Mouse (Mus musculus) heart, postnatal 0 days (tissue): ENCODE measurements around the gene Eprs.

Source experiments
- CTCF ChIP-seq: IDR thresholded peaks from 2 replicates; pipeline ENCODE4 v1.5.1; 2016; ENCODE audit warnings: antibody characterized with exemption, control low read depth, low read depth
- EP300 ChIP-seq: IDR thresholded peaks from 2 replicates; pipeline ENCODE4 v1.6.1; 2016; ENCODE audit warnings: antibody characterized with exemption, low read depth

DNA sequence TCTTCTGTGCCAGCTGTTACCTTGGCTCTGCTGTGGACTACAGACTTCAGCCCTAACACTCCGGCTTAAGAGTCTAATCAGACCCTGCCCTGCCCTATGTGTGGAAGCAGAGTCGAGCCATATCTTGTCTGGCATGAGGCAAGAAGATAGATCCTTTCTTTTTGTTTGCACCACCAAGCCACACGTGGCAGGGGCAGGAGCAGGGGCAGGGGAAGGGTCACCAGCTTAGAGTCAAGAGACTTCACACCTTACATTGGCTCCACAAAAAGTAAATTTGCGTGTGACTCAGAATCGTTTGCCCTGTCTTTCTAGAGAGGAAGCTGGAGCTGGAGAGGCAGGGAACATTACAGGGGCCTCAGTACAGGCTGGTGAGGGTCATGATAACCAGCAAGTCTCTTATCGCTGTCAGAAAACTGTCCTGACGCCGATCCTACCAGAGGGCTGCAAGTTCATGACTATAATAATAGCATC, 106.7 kb downstream of the Eprs start:
- TF ChIP-seq EP300 (no peak), CTCF (no peak)
